Mouse (Mus musculus): ENCODE results near the gene Olfr1415. TPM values are rescaled to one million over a fixed set of nuclear protein-coding genes. Genes with fewer than 3 reads are reported as not detected.
A peak's percentile ranks its signal among the peaks of the same experiment; 100 is the strongest.
"Not testable (repeated sequence)": the region's sequence is repeated elsewhere in the genome, so short reads cannot be mapped to it uniquely, and the experiment has no call there.

Olfr1415 gene
- not detected in 2 replicates for polyA plus RNA-seq (2014; fragmentation: Nextera tagmentation; extraction: Ambion mirVana)

DNA sequence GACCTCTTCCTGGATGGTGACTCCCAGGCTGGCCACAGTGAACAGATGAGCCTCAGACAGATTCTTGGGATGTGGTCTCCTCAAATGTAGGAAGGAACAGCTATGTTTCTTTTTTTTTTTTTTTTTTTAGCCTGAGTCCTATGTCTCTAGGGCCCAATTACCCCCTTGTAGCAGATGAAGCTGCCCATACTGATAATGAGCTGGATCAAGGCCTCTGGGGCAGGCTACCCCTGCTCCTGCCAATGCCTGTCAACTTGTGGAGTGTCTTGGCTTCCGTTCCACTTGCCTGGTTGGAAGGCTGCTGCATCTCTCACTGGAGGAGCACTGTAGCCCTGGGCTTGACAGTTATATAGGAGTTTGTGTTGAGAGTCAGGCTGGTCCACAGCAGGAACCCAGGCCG is at the start of gene Olfr1415:
Olfr1415 (minus strand) TSS at position 101 of the 400 bp plus-strand sequence.
- Histone ChIP-seq H3K4me1 (replicated peaks; ENCODE audit: control insufficient read depth, insufficient read depth, low read length) (no peaks in the 10 kb centered on the region), H3K4me2 (replicated peaks; ENCODE audit: low read depth, low read length) (no peak within 1 kb of the TSS), H3K27ac (ENCODE audit: low read depth, low read length) (no peak within 1 kb of the TSS), H3K4me3 (ENCODE audit: low read depth, low read length) (no peak within 1 kb of the TSS), H3K36me3 (ENCODE audit: control insufficient read depth, insufficient read depth, low read length) (no peaks in the 10 kb centered on the region), H3K9me3 (ENCODE audit: control insufficient read depth, low read length) (no peaks in the 10 kb centered on the region), H3K9ac (ENCODE audit: low read depth, low read length) (no peak within 1 kb of the TSS), H3K27me3 (ENCODE audit: control insufficient read depth, insufficient read depth, low read length) (no peaks in the 10 kb centered on the region)
- ATAC-seq (ENCODE audit: low FRiP score) (no peak), DNase-seq (ENCODE audit: low spot score) (no peak)
- WGBS = 77% methylated on average over 2 of the region's 2 CpGs

DNA sequence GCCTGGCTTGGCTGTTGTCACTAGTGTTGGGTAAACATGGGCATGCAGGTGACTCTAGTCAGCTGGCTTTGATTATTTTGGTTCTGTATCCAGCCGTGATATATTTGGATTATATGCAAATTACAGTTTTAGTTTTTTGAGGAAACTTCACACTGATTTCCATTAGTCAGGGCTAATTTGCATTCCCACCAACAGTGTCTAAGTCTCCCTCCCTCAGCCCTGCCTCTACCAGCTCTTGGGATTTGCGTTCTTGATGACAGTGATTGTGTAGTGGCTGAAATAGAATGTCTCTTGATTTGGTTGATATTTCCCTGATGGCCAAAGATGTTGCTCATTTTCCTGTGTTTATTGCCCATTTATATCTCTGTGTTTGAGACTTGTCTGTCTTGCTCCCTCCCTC is 43.2 kb upstream of the Olfr1415 start:
- 45% methylated on average over 2 of the region's 2 CpGs for WGBS
- no peak overlapping the region for H3K4me2 ChIP-seq (replicated peaks; ENCODE audit: low read depth, low read length)
- H3K9me3 ChIP-seq (ENCODE audit: control insufficient read depth, low read length) = no peaks in the 10 kb centered on the region
- ATAC-seq (ENCODE audit: low FRiP score) (no peak), DNase-seq (ENCODE audit: low spot score) (no peak)
- no peaks in the 10 kb centered on the region for H3K36me3 ChIP-seq (ENCODE audit: control insufficient read depth, insufficient read depth, low read length)
- H3K4me1 ChIP-seq (replicated peaks; ENCODE audit: control insufficient read depth, insufficient read depth, low read length) = no peaks in the 10 kb centered on the region
- no peak overlapping the region for H3K9ac ChIP-seq (ENCODE audit: low read depth, low read length)
- H3K27me3 ChIP-seq (ENCODE audit: control insufficient read depth, insufficient read depth, low read length) = no peaks in the 10 kb centered on the region
- no peak overlapping the region for H3K4me3 ChIP-seq (ENCODE audit: low read depth, low read length)
- H3K27ac ChIP-seq (ENCODE audit: low read depth, low read length) = no peak overlapping the region

DNA sequence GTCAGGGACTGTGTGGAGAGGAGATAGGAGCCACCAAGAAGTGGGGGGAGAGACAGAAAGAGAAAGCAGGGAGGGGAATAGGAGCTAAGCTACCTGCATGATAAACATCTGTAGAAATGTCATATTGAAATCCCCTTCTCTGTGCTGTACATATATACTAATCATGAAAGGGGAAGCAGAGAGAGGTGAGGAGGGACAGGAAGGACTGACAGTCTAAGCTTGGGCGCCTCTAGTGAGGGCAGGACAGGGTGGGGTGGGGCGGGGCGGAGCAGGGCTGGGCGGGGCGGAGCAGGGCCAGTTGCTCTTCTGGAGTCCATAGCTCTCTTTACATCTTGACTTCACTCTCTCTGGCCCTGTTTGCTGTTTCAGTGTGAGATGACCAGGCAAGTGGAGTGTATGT is 41.1 kb upstream of the Olfr1415 start:
- no peaks in the 10 kb centered on the region for H3K9me3 ChIP-seq (ENCODE audit: control insufficient read depth, low read length)
- no peak overlapping the region for H3K4me3 ChIP-seq (ENCODE audit: low read depth, low read length)
- DNase-seq (ENCODE audit: low spot score) (no peak), ATAC-seq (ENCODE audit: low FRiP score) (no peak)
- 41% methylated on average over 5 of the region's 5 CpGs for WGBS
- no peaks in the 10 kb centered on the region for H3K27me3 ChIP-seq (ENCODE audit: control insufficient read depth, insufficient read depth, low read length)
- no peak overlapping the region for H3K9ac ChIP-seq (ENCODE audit: low read depth, low read length)
- no peak overlapping the region for H3K4me2 ChIP-seq (replicated peaks; ENCODE audit: low read depth, low read length)
- H3K27ac ChIP-seq (ENCODE audit: low read depth, low read length) = no peak overlapping the region
- no peaks in the 10 kb centered on the region for H3K4me1 ChIP-seq (replicated peaks; ENCODE audit: control insufficient read depth, insufficient read depth, low read length)
- H3K36me3 ChIP-seq (ENCODE audit: control insufficient read depth, insufficient read depth, low read length) = no peaks in the 10 kb centered on the region

DNA sequence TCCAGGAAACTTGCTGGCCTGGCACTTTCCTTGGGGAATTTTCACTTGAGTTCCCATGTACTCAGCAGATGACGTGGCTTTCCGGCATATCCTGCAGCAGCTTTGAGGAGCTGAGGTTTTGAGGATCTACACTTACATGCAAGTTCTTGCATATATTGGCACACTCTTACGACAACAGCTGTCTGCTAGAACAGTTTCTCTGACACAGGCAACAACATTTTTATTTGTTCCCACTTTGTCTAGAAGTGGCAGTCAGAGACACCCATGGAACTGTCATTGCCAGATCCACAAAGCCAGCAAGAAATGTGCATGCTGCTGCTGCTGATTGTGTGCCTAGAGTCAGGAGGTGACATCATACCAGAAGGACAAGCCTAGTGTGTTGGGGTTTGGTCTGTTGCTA is 27.9 kb upstream of the Olfr1415 start:
- H3K36me3 ChIP-seq (ENCODE audit: control insufficient read depth, insufficient read depth, low read length) = no peaks in the 10 kb centered on the region
- no peak for ATAC-seq (ENCODE audit: low FRiP score)
- no peaks in the 10 kb centered on the region for H3K9me3 ChIP-seq (ENCODE audit: control insufficient read depth, low read length)
- no peaks in the 10 kb centered on the region for H3K27me3 ChIP-seq (ENCODE audit: control insufficient read depth, insufficient read depth, low read length)
- no peak overlapping the region for H3K4me2 ChIP-seq (replicated peaks; ENCODE audit: low read depth, low read length)
- DNase-seq (ENCODE audit: low spot score) = no peak
- no peak overlapping the region for H3K27ac ChIP-seq (ENCODE audit: low read depth, low read length)
- H3K4me1 ChIP-seq (replicated peaks; ENCODE audit: control insufficient read depth, insufficient read depth, low read length) = no peaks in the 10 kb centered on the region
- no peak overlapping the region for H3K4me3 ChIP-seq (ENCODE audit: low read depth, low read length)
- H3K9ac ChIP-seq (ENCODE audit: low read depth, low read length) = no peak overlapping the region
- 85% methylated on average over 3 of the region's 3 CpGs for WGBS

DNA sequence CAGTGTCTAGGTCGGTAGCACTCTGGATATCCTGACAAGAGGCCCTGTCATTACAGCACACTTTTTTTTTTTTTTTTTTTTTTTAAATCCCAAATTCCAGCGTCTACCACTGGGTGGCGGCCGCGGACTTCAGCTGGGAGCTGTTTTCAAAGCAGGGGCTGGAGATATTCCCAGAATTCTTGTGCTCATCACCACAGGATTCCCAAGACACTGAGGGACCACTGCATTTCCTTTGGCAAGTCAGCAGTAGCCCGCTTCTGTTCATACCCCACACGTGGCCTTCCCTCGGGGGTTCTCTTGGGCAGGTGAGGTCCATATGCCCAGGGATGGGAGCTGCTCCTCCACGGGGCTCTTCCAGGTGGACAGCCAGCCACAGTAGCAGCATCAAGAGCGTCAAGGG is 25.5 kb upstream of the Olfr1415 start:
- ATAC-seq (ENCODE audit: low FRiP score) = peak; percentile 40
- 22% methylated on average over 10 of the region's 10 CpGs for WGBS
- Histone ChIP-seq H3K9ac (ENCODE audit: low read depth, low read length) (no peak overlapping the region), H3K9me3 (ENCODE audit: control insufficient read depth, low read length) (no peaks in the 10 kb centered on the region), H3K36me3 (ENCODE audit: control insufficient read depth, insufficient read depth, low read length) (no peaks in the 10 kb centered on the region), H3K4me3 (ENCODE audit: low read depth, low read length) (no peak overlapping the region), H3K4me2 (replicated peaks; ENCODE audit: low read depth, low read length) (no peak overlapping the region), H3K4me1 (replicated peaks; ENCODE audit: control insufficient read depth, insufficient read depth, low read length) (no peaks in the 10 kb centered on the region), H3K27ac (ENCODE audit: low read depth, low read length) (no peak overlapping the region), H3K27me3 (ENCODE audit: control insufficient read depth, insufficient read depth, low read length) (no peaks in the 10 kb centered on the region)
- DNase-seq (ENCODE audit: low spot score) = peak; percentile 72

DNA sequence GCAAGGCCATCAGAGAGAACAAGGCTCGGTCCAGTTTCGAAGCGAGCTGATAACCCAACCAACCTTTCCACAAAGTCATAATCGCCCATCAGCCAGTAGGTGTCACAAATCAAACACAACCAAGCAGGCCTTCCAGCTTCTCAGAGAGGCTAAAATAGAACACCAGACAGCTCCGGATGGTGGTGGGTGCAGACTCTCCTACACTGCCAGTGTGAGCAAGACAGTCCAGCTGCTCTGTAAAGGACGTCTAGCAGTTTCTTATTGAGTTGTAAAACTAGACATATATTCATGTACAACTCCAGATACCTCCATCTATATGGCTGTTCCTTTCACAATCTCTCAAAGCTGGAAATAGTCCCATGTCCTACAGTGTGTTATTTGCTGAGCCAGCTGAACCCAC is 23.1 kb upstream of the Olfr1415 start:
- WGBS = 86% methylated on average over 6 of the region's 6 CpGs
- H3K4me2 ChIP-seq (replicated peaks; ENCODE audit: low read depth, low read length) = no peak overlapping the region
- ATAC-seq (ENCODE audit: low FRiP score) (no peak), DNase-seq (ENCODE audit: low spot score) (no peak)
- no peaks in the 10 kb centered on the region for H3K36me3 ChIP-seq (ENCODE audit: control insufficient read depth, insufficient read depth, low read length)
- no peak overlapping the region for H3K9ac ChIP-seq (ENCODE audit: low read depth, low read length)
- no peaks in the 10 kb centered on the region for H3K27me3 ChIP-seq (ENCODE audit: control insufficient read depth, insufficient read depth, low read length)
- H3K27ac ChIP-seq (ENCODE audit: low read depth, low read length) = no peak overlapping the region
- no peak overlapping the region for H3K4me3 ChIP-seq (ENCODE audit: low read depth, low read length)
- H3K4me1 ChIP-seq (replicated peaks; ENCODE audit: control insufficient read depth, insufficient read depth, low read length) = no peaks in the 10 kb centered on the region
- no peaks in the 10 kb centered on the region for H3K9me3 ChIP-seq (ENCODE audit: control insufficient read depth, low read length)

DNA sequence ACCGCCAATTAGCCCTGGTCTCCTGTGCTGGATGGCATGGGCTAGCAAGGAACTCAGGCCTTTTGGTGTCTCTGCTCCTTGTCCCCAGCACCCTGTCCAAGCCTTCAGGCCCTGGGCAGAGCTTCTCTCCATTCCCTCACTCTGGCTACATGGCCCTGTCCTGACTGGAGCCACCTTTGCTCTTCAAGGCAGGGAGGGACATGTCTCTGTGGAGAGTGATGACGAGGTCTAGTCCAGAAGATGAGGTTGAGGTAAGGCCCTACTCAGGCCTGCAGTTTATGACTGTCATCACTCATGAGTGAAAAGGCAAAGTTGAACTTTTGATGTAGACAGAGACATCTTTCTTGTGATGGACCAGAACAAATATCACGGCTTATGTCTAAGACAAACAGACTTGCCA is 22.7 kb upstream of the Olfr1415 start, which contains the start of gene Olfr1414:
Olfr1414 (minus strand) TSS at position 101 of the 400 bp plus-strand sequence.
- Histone ChIP-seq H3K36me3 (ENCODE audit: control insufficient read depth, insufficient read depth, low read length) (no peaks in the 10 kb centered on the region), H3K9ac (ENCODE audit: low read depth, low read length) (no peak within 1 kb of the TSS), H3K4me1 (replicated peaks; ENCODE audit: control insufficient read depth, insufficient read depth, low read length) (no peaks in the 10 kb centered on the region), H3K9me3 (ENCODE audit: control insufficient read depth, low read length) (no peaks in the 10 kb centered on the region), H3K27ac (ENCODE audit: low read depth, low read length) (no peak within 1 kb of the TSS), H3K4me2 (replicated peaks; ENCODE audit: low read depth, low read length) (no peak within 1 kb of the TSS), H3K27me3 (ENCODE audit: control insufficient read depth, insufficient read depth, low read length) (no peaks in the 10 kb centered on the region), H3K4me3 (ENCODE audit: low read depth, low read length) (no peak within 1 kb of the TSS)
- DNase-seq (ENCODE audit: low spot score) (no peak), ATAC-seq (ENCODE audit: low FRiP score) (no peak)
- WGBS = 81% methylated on average over 3 of the region's 3 CpGs

DNA sequence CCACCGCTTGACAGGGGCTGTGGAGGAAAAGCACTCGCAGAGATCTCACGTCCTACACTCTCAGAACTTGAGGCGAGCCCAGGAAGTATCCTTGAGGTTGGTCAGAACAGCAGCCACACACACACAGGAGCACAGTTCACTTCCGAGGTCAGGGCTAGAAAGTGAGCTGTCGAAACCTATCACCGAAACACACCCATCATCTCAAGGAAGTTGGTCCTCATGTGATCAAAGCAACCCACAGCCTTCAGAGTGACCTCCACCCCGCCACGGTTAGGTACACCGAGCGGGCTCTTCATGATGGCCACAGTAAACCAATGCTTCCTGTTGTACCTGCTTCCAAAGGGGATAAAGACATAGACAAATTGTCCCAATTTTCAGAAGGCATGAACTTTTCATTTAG is 19.5 kb upstream of the Olfr1415 start:
- Histone ChIP-seq H3K4me2 (replicated peaks; ENCODE audit: low read depth, low read length) (no peak overlapping the region), H3K27me3 (ENCODE audit: control insufficient read depth, insufficient read depth, low read length) (no peaks in the 10 kb centered on the region), H3K36me3 (ENCODE audit: control insufficient read depth, insufficient read depth, low read length) (no peaks in the 10 kb centered on the region), H3K27ac (ENCODE audit: low read depth, low read length) (no peak overlapping the region), H3K9me3 (ENCODE audit: control insufficient read depth, low read length) (no peaks in the 10 kb centered on the region), H3K4me1 (replicated peaks; ENCODE audit: control insufficient read depth, insufficient read depth, low read length) (no peaks in the 10 kb centered on the region), H3K9ac (ENCODE audit: low read depth, low read length) (no peak overlapping the region), H3K4me3 (ENCODE audit: low read depth, low read length) (no peak overlapping the region)
- DNase-seq (ENCODE audit: low spot score) (no peak), ATAC-seq (ENCODE audit: low FRiP score) (no peak)
- 85% methylated on average over 11 of the region's 11 CpGs for WGBS

DNA sequence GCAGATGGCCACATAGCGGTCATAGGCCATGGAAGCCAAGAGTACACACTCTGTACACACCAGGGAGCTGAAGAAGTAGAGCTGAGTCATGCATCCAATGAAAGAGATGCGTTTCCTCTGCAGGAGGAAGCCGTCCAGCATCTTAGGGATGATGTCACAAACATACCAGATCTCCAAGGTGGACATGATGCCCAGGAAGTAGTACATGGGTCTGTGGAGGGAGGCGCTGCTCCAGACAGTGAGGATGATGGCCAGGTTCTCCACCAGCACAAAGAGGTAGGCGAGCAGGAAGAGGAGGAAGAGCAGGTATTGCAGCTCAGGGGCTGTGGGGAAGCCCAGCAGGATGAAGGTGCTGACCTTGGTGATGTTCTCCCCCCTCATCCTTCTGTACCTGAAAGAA is 15.7 kb upstream of the Olfr1415 start:
- ATAC-seq (ENCODE audit: low FRiP score); H3K36me3 ChIP-seq (ENCODE audit: control insufficient read depth, insufficient read depth, low read length): not testable (repeated sequence)
- 87% methylated on average over 4 of the region's 5 CpGs for WGBS

More for the DNA sequence above, 15.7 kb upstream of the Olfr1415 start:
- DNase-seq (ENCODE audit: low spot score); H3K4me3 ChIP-seq (ENCODE audit: low read depth, low read length); H3K27ac ChIP-seq (ENCODE audit: low read depth, low read length); H3K4me1 ChIP-seq (replicated peaks; ENCODE audit: control insufficient read depth, insufficient read depth, low read length); H3K9me3 ChIP-seq (ENCODE audit: control insufficient read depth, low read length); H3K27me3 ChIP-seq (ENCODE audit: control insufficient read depth, insufficient read depth, low read length); H3K9ac ChIP-seq (ENCODE audit: low read depth, low read length); H3K4me2 ChIP-seq (replicated peaks; ENCODE audit: low read depth, low read length): not testable (repeated sequence)
